Mouse (Mus musculus) MEL (cell line): ENCODE measurements around the gene Plpp2. TPM values are rescaled to one million over a fixed set of nuclear protein-coding genes. Genes with fewer than 3 reads are reported as not detected.

Source experiments
- DNase-seq: peaks from one replicate; pipeline ENCODE4 v3.0.0; 2011; ENCODE audit warnings: low read depth, low spot score
- H3K27ac ChIP-seq: 2 replicates; pipeline ENCODE4 v1.5.1; 2012; ENCODE audit warnings: low read depth, mild to moderate bottlenecking, control low read depth, low read length, moderate library complexity; ENCODE audit not compliant: control insufficient read depth
- H3K27me3 ChIP-seq, 2 experiments: fragments of 150-350 bp in 1 of 2; sonication (generic) in 1 of 2; 2 replicates each; pipeline ENCODE4 v1.6.1; 2012; ENCODE audit warnings: low read length in 2 of 2, mild to moderate bottlenecking in 2 of 2, improper control_type of control experiment in 1 of 2, moderate library complexity in 1 of 2; ENCODE audit not compliant: insufficient read depth in 2 of 2, control insufficient read depth in 1 of 2
- H3K36me3 ChIP-seq, 2 experiments: 2 replicates each; pipeline ENCODE4 v1.6.1; 2012 to 2014; ENCODE audit warnings: low read length in 2 of 2, improper control_type of control experiment in 1 of 2, inconsistent platforms in 1 of 2, mild to moderate bottlenecking in 1 of 2; ENCODE audit not compliant: insufficient read depth in 2 of 2, control insufficient read depth in 1 of 2
- H3K4me1 ChIP-seq, 2 experiments: fragments of 150-350 bp in 1 of 2; sonication (generic) in 1 of 2; 2 replicates each; pipeline ENCODE4 v1.6.1; 2012; ENCODE audit warnings: low read length in 2 of 2, improper control_type of control experiment in 1 of 2, mild to moderate bottlenecking in 1 of 2; ENCODE audit not compliant: insufficient read depth in 2 of 2, control insufficient read depth in 1 of 2
- H3K4me3 ChIP-seq, 2 experiments: fragments of 150-350 bp in 1 of 2; sonication (generic) in 1 of 2; 2 replicates each; pipeline ENCODE4 v1.5.1; 2012; ENCODE audit warnings: low read depth in 2 of 2, low read length in 2 of 2, mild to moderate bottlenecking in 2 of 2, moderate library complexity in 2 of 2, control low read depth in 1 of 2, improper control_type of control experiment in 1 of 2; ENCODE audit not compliant: control insufficient read depth in 1 of 2, insufficient read depth in 1 of 2
- H3K79me2 ChIP-seq: 2 replicates; pipeline ENCODE4 v1.6.1; 2012; ENCODE audit warnings: mild to moderate bottlenecking, low read length, moderate library complexity; ENCODE audit not compliant: control insufficient read depth, poor library complexity, insufficient read depth
- H3K9ac ChIP-seq: 2 replicates; pipeline ENCODE4 v1.6.1; 2012; ENCODE audit warnings: low read depth, mild to moderate bottlenecking, control low read depth, low read length, moderate library complexity; ENCODE audit not compliant: control insufficient read depth, poor library complexity, severe bottlenecking
- H3K9me3 ChIP-seq: fragments of 150-350 bp; sonication (generic); replicated peaks from 2 replicates; pipeline ENCODE4 v1.6.1; 2012; ENCODE audit warnings: mild to moderate bottlenecking, low read length, improper control_type of control experiment, moderate library complexity; ENCODE audit not compliant: insufficient read depth
- CHD1 ChIP-seq: IDR thresholded peaks from 2 replicates; pipeline ENCODE4 v1.6.1; 2012; ENCODE audit warnings: low read depth, mild to moderate bottlenecking, inconsistent platforms, low read length, improper control_type of control experiment
- CTCF ChIP-seq, 3 experiments: IDR thresholded peaks in 2 of 3; conservative IDR thresholded peaks in 1 of 3; 2 replicates each; pipeline ENCODE4 v1.5.1; 2011 to 2012; ENCODE audit warnings: low read length in 3 of 3, low read depth in 2 of 3, mild to moderate bottlenecking in 2 of 3, improper control_type of control experiment in 1 of 3, inconsistent platforms in 1 of 3, mixed read lengths in 1 of 3, moderate library complexity in 1 of 3; ENCODE audit not compliant: control insufficient read depth in 1 of 3, insufficient read depth in 1 of 3, poor library complexity in 1 of 3, severe bottlenecking in 1 of 3
- E2F4 ChIP-seq: IDR thresholded peaks from 2 replicates; pipeline ENCODE4 v1.6.1; 2011; ENCODE audit warnings: low read depth, low read length, improper control_type of control experiment, borderline replicate concordance
- EP300 ChIP-seq, 2 experiments: IDR thresholded peaks; 2 replicates each; pipeline ENCODE4 v1.6.1; 2011; ENCODE audit warnings: improper control_type of control experiment in 2 of 2, low read length in 2 of 2, low read depth in 1 of 2, mild to moderate bottlenecking in 1 of 2
- ETS1 ChIP-seq: IDR thresholded peaks from 2 replicates; pipeline ENCODE4 v1.6.1; 2012; ENCODE audit warnings: low read depth, mild to moderate bottlenecking, inconsistent platforms, low read length, improper control_type of control experiment, moderate library complexity
- GABPA ChIP-seq: IDR thresholded peaks from 2 replicates; pipeline ENCODE4 v1.6.1; 2012; ENCODE audit warnings: low read depth, mild to moderate bottlenecking, inconsistent platforms, low read length, improper control_type of control experiment, moderate library complexity
- HCFC1 ChIP-seq: IDR thresholded peaks from 2 replicates; pipeline ENCODE4 v1.6.1; 2012; ENCODE audit warnings: low read depth, mild to moderate bottlenecking, inconsistent platforms, low read length, improper control_type of control experiment, moderate library complexity
- KAT2A ChIP-seq: conservative IDR thresholded peaks from 2 replicates; pipeline ENCODE4 v1.6.1; 2012; ENCODE audit warnings: low read depth, low read length, improper control_type of control experiment, inconsistent platforms
- MAX ChIP-seq: IDR thresholded peaks from 2 replicates; pipeline ENCODE4 v1.6.1; 2011; ENCODE audit warnings: low read length, improper control_type of control experiment
- MAZ ChIP-seq: IDR thresholded peaks from 2 replicates; pipeline ENCODE4 v1.6.1; 2012; ENCODE audit warnings: low read depth, mild to moderate bottlenecking, inconsistent platforms, low read length, improper control_type of control experiment
- MXI1 ChIP-seq: IDR thresholded peaks from 2 replicates; pipeline ENCODE4 v1.6.1; 2011; ENCODE audit warnings: mild to moderate bottlenecking, low read depth, low read length, improper control_type of control experiment
- MYC ChIP-seq: IDR thresholded peaks from 2 replicates; pipeline ENCODE4 v1.6.1; 2011; ENCODE audit warnings: low read depth, mild to moderate bottlenecking, low read length, improper control_type of control experiment, moderate library complexity
- NRF1 ChIP-seq: IDR thresholded peaks from 2 replicates; pipeline ENCODE4 v1.6.1; 2014; ENCODE audit warnings: low read depth, mild to moderate bottlenecking, inconsistent platforms, low read length, improper control_type of control experiment, moderate library complexity; ENCODE audit not compliant: poor library complexity, insufficient read depth, severe bottlenecking
- POLR2A ChIP-seq, 2 experiments: IDR thresholded peaks; 2 replicates each; pipeline ENCODE4 v1.6.1; 2011 to 2012; ENCODE audit warnings: low read length in 2 of 2, mild to moderate bottlenecking in 2 of 2, control low read depth in 1 of 2, improper control_type of control experiment in 1 of 2, low read depth in 1 of 2, moderate library complexity in 1 of 2; ENCODE audit not compliant: control insufficient read depth in 1 of 2, insufficient read depth in 1 of 2, poor library complexity in 1 of 2
- POLR2AphosphoS2 ChIP-seq: IDR thresholded peaks from 2 replicates; pipeline ENCODE4 v1.6.1; 2011; ENCODE audit warnings: low read length, improper control_type of control experiment
- TAL1 ChIP-seq: IDR thresholded peaks from 2 replicates; pipeline ENCODE4 v1.6.1; 2012; ENCODE audit warnings: mild to moderate bottlenecking, inconsistent platforms, low read length, moderate library complexity, mixed read lengths
- UBTF ChIP-seq: IDR thresholded peaks from 2 replicates; pipeline ENCODE4 v1.6.1; 2012; ENCODE audit warnings: low read depth, mild to moderate bottlenecking, inconsistent platforms, low read length, improper control_type of control experiment, moderate library complexity, borderline replicate concordance; ENCODE audit not compliant: insufficient read depth
- USF1 ChIP-seq: IDR thresholded peaks from 2 replicates; pipeline ENCODE4 v1.6.1; 2014; ENCODE audit warnings: low read depth, mild to moderate bottlenecking, inconsistent platforms, low read length, improper control_type of control experiment, moderate library complexity
- USF2 ChIP-seq, 2 experiments: IDR thresholded peaks; 2 replicates each; pipeline ENCODE4 v1.6.1; 2011 to 2012; ENCODE audit warnings: improper control_type of control experiment in 2 of 2, low read length in 2 of 2, borderline replicate concordance in 1 of 2, inconsistent platforms in 1 of 2, low read depth in 1 of 2, mild to moderate bottlenecking in 1 of 2; ENCODE audit not compliant: insufficient read depth in 1 of 2
- ZC3H11A ChIP-seq: IDR thresholded peaks from 2 replicates; pipeline ENCODE4 v1.6.1; 2012; ENCODE audit warnings: low read depth, mild to moderate bottlenecking, inconsistent platforms, low read length, improper control_type of control experiment
- ZMIZ1 ChIP-seq: IDR thresholded peaks from 2 replicates; pipeline ENCODE4 v1.6.1; 2012; ENCODE audit warnings: low read depth, mild to moderate bottlenecking, inconsistent platforms, low read length, improper control_type of control experiment, moderate library complexity
- ZNF384 ChIP-seq: IDR thresholded peaks from 2 replicates; pipeline ENCODE4 v1.6.1; 2012; ENCODE audit warnings: low read depth, mild to moderate bottlenecking, inconsistent platforms, low read length, improper control_type of control experiment
- polyA plus RNA-seq, 2 experiments: library from polyadenylated mRNA; stranded (reverse) in 1 of 2; unstranded in 1 of 2; fragments of >175 nt in 1 of 2; fragments of >200 nt in 1 of 2; gene quantifications; 2 replicates each; pipeline versions ENCODE4 v1.2.1 to v1.2.4; 2012; ENCODE audit warnings: low replicate concordance in 2 of 2, low read depth in 1 of 2; ENCODE audit not compliant: insufficient read length in 2 of 2, insufficient read depth in 1 of 2, missing spikeins in 1 of 2
- total RNA-seq: library from RNA; depleted of rRNA; stranded (reverse); fragments of 300-350 nt; gene quantifications from 2 replicates; pipeline ENCODE4 v1.2.3, GENCODE M21; 2012

Plpp2 gene
- total and polyA plus RNA-seq, 3 experiments, result 26.0 to 32.8 TPM; not detected in 1

- Histone ChIP-seq H3K9ac (no peak overlapping the region), H3K4me1 (no peaks in the 10 kb centered on the region; a peak in 1 of 4 replicates), H3K9me3 (no peaks in the 10 kb centered on the region), H3K4me3 (no peak overlapping the region), H3K79me2 (no peaks in the 10 kb centered on the region), H3K36me3 (no peaks in the 10 kb centered on the region), H3K27ac (no peak overlapping the region), H3K27me3 (no peaks in the 10 kb centered on the region)
- TF ChIP-seq KAT2A (no peak), UBTF (no peak), USF1 (no peak), POLR2A (IDR thresholded peaks at IDR 0.05; ENCODE audit: control insufficient read depth in 1 of 2, insufficient read depth in 1 of 2, low read depth in 1 of 2, low read length in 2 of 2, poor library complexity in 1 of 2) (no peak), HCFC1 (no peak), ZC3H11A (no peak), POLR2AphosphoS2 (no peak), E2F4 (no peak), USF2 (IDR thresholded peaks at IDR 0.05; ENCODE audit: borderline replicate concordance in 1 of 2, insufficient read depth in 1 of 2, low read depth in 1 of 2, low read length in 2 of 2) (no peak), EP300 (IDR thresholded peaks at IDR 0.05; ENCODE audit: low read depth in 1 of 2, low read length in 2 of 2) (no peak), ZMIZ1 (no peak), ZNF384 (no peak), MAZ (no peak)
- no peak for DNase-seq
Observed at GRCm38 (mm10) chr10:79559716-79560115, 26.1 kb upstream of the Plpp2 start.

DNA sequence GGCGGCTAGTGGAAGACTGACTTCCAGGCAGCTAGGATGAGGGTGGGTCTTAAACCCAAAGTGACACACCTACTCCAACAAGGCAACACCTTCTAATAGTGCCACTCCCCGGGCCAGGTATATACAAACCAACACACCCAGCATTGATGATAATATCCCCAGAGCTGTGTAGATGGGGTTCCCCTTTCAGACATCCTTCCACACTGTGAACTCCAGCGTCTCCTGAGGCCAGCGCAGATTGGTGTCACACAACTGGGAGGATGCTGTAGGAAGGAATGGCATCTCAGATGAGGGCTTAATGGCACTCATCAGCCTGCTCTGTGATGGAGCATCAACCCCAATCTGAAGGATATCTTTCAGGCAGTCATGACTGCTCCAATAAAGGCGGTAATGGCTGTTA is 23.9 kb upstream of the Plpp2 start:
- Histone ChIP-seq H3K4me3 (no peak overlapping the region), H3K4me1 (peaks cover 0 to 7% of the 10 kb centered on the region in 2 experiments; a peak in 1 of 4 replicates), H3K27me3 (no peaks in the 10 kb centered on the region), H3K36me3 (peaks cover 0 to 2% of the 10 kb centered on the region in 2 experiments; a peak in 1 of 4 replicates), H3K27ac (no peak overlapping the region), H3K79me2 (peaks cover 18% of the 10 kb centered on the region), H3K9me3 (no peaks in the 10 kb centered on the region), H3K9ac (no peak overlapping the region)
- TF ChIP-seq MAX, result no peak
- no peak for TF ChIP-seq USF1
- TF ChIP-seq MXI1, result no peak
- no peak for TF ChIP-seq UBTF
- no peak for TF ChIP-seq MYC
- no peak for TF ChIP-seq CHD1
- TF ChIP-seq TAL1, result no peak
- no peak for TF ChIP-seq KAT2A
- TF ChIP-seq ETS1, result no peak
- TF ChIP-seq GABPA, result no peak
- no peak for TF ChIP-seq NRF1
- TF ChIP-seq CTCF (IDR thresholded peaks at IDR 0.05 in 2 of 3, conservative IDR thresholded peaks at IDR 0.05 in 1 of 3; ENCODE audit: control insufficient read depth in 1 of 3, insufficient read depth in 1 of 3, low read depth in 2 of 3, low read length in 3 of 3, poor library complexity in 1 of 3, severe bottlenecking in 1 of 3), result no peak
- TF ChIP-seq ZMIZ1, result no peak
- no peak for DNase-seq
